Mouse (Mus musculus): ENCODE data around the gene Cyren.

Gene Cyren

GRCm38 (mm10) chr6:34899127-34899526, 21.3 kb upstream of the Cyren start:
- DNase-seq (ENCODE audit: low spot score): no peak

- no peak for DNase-seq (ENCODE audit: low spot score)
Observed at GRCm38 (mm10) chr6:34896168-34896780, 18.4 kb upstream of the Cyren start.

GRCm38 (mm10) chr6:34895569-34895968, 17.7 kb upstream of the Cyren start:
- DNase-seq (ENCODE audit: low spot score): no peak

GRCm38 (mm10) chr6:34889185-34889584, 11.3 kb upstream of the Cyren start:
- no peak for DNase-seq (ENCODE audit: low spot score)

- DNase-seq (ENCODE audit: low spot score): no peak
Observed at GRCm38 (mm10) chr6:34887131-34887850, 9.4 kb upstream of the Cyren start.

GRCm38 (mm10) chr6:34884724-34885123, 6.9 kb upstream of the Cyren start:
- DNase-seq (ENCODE audit: low spot score): no peak

GRCm38 (mm10) chr6:34879911-34880475, 2.1 kb upstream of the Cyren start:
- DNase-seq (ENCODE audit: low spot score): no peak

- DNase-seq (ENCODE audit: low spot score): no peak
Observed at GRCm38 (mm10) chr6:34879101-34879740, 1.4 kb upstream of the Cyren start.

- DNase-seq (ENCODE audit: low spot score): no peak
Observed at GRCm38 (mm10) chr6:34876835-34877156, 1.1 kb downstream of the Cyren start.

- no peak for DNase-seq (ENCODE audit: low spot score)
Observed at GRCm38 (mm10) chr6:34875966-34876834, 1.7 kb downstream of the Cyren start.

GRCm38 (mm10) chr6:34875268-34875761, 2.5 kb downstream of the Cyren start:
- no peak for DNase-seq (ENCODE audit: low spot score)

GRCm38 (mm10) chr6:34874101-34874921, 3.5 kb downstream of the Cyren start:
- no peak for DNase-seq (ENCODE audit: low spot score)

- no peak for DNase-seq (ENCODE audit: low spot score)
Observed at GRCm38 (mm10) chr6:34872871-34873270, 5.0 kb downstream of the Cyren start.

- DNase-seq (ENCODE audit: low spot score): no peak
Observed at GRCm38 (mm10) chr6:34871929-34872328, 5.9 kb downstream of the Cyren start.

- no peak for DNase-seq (ENCODE audit: low spot score)
Observed at GRCm38 (mm10) chr6:34870724-34871123, 7.1 kb downstream of the Cyren start.

- DNase-seq (ENCODE audit: low spot score): no peak
Observed at GRCm38 (mm10) chr6:34870136-34870535, 7.7 kb downstream of the Cyren start.

GRCm38 (mm10) chr6:34869225-34869915, 8.5 kb downstream of the Cyren start:
- DNase-seq (ENCODE audit: low spot score): no peak

- DNase-seq (ENCODE audit: low spot score): no peak
Observed at GRCm38 (mm10) chr6:34868507-34869217, 9.2 kb downstream of the Cyren start.

- no peak for DNase-seq (ENCODE audit: low spot score)
Observed at GRCm38 (mm10) chr6:34867995-34868350, 9.9 kb downstream of the Cyren start.

Data from ovary, postnatal 10 days (tissue).